Mouse (Mus musculus) myocyte (in vitro differentiated cells): ENCODE data around the gene Gm20388.

Source experiments
- CEBPB ChIP-seq: IDR thresholded peaks from 2 replicates; pipeline ENCODE4 v1.6.1; 2011; ENCODE audit warnings: mild to moderate bottlenecking, moderate library complexity; ENCODE audit not compliant: poor library complexity, insufficient read depth, severe bottlenecking
- E2F4 ChIP-seq: IDR thresholded peaks from one replicate; pipeline ENCODE4 v1.6.1; 2011; ENCODE audit warnings: mild to moderate bottlenecking, control low read depth, moderate library complexity; ENCODE audit not compliant: insufficient read depth
- MYOG ChIP-seq, 3 experiments: IDR thresholded peaks; one replicate each; pipeline ENCODE4 v1.6.1; 2011; ENCODE audit warnings: control low read depth in 2 of 3, low read depth in 2 of 3, mild to moderate bottlenecking in 2 of 3; ENCODE audit not compliant: insufficient read length in 2 of 3, control insufficient read depth in 1 of 3, insufficient read depth in 1 of 3
- POLR2A ChIP-seq: IDR thresholded peaks from one replicate; pipeline ENCODE4 v1.6.1; 2011; ENCODE audit warnings: low read depth, mild to moderate bottlenecking, control low read depth, moderate library complexity; ENCODE audit not compliant: insufficient read length
- POLR2AphosphoS2 ChIP-seq: IDR thresholded peaks from one replicate; pipeline ENCODE4 v1.6.1; 2011; ENCODE audit warnings: low read depth, control low read depth; ENCODE audit not compliant: insufficient read length
- REST ChIP-seq: IDR thresholded peaks from one replicate; pipeline ENCODE4 v1.6.1; 2011; ENCODE audit warnings: mild to moderate bottlenecking, control low read depth, moderate library complexity; ENCODE audit not compliant: insufficient read depth, insufficient read length
- USF1 ChIP-seq: IDR thresholded peaks from one replicate; pipeline ENCODE4 v1.6.1; 2011; ENCODE audit warnings: low read depth, mild to moderate bottlenecking, control low read depth, moderate library complexity

GRCm38 (mm10) chr8:122488387-122488786, 2577.7 kb downstream of the Gm20388 start:
- TF ChIP-seq E2F4 (no peak), MYOG (IDR thresholded peaks at IDR 0.05; ENCODE audit: control insufficient read depth in 1 of 3, insufficient read depth in 1 of 3, insufficient read length in 2 of 3, low read depth in 2 of 3) (no peak), POLR2A (no peak), USF1 (no peak), CEBPB (no peak), POLR2AphosphoS2 (no peak), REST (no peak)
